Mouse (Mus musculus): ENCODE data around the gene Flvcr2.

Flvcr2 gene

DNA sequence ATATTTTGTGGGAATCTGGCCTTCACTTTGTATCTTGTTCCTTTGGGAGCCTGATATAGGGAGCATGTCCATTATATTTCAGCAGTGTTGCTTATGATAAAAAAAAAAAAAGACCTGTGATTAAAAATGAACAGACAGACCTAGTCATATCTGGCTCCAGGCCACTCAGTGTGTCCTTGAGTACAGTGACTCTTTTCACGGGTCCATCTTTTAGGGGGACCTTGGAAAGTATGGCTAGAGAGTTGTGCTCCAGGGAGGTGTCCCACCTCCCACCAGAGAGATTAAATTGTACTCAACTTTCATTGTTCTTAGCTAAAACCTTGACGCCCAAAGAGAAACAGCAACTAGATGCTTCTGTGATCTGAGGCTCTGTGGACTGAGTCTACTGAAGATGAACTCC lies 47.8 kb downstream of the Flvcr2 start:
- no peak for DNase-seq (ENCODE audit: low read depth, low spot score)

DNA sequence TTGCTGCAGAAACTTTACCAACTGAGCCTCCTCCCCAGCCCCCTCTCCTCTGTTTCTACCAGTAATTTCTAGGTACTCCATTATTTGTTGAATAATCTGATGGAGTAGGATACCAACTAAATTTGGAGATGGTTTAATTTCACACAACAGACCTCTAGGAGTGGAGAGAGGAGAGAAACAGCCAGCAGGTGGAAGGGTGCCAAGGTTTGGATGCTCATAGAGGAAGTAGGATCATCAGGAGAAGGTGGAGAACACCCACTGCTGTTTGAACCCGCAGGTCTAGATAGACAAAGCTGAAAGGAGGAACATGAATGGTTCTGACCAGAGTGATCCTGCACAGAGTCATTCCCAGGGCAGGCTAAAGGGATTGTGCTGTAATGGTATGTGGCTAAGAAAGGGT lies 49.2 kb downstream of the Flvcr2 start:
- no peak for DNase-seq (ENCODE audit: low read depth, low spot score)

DNA sequence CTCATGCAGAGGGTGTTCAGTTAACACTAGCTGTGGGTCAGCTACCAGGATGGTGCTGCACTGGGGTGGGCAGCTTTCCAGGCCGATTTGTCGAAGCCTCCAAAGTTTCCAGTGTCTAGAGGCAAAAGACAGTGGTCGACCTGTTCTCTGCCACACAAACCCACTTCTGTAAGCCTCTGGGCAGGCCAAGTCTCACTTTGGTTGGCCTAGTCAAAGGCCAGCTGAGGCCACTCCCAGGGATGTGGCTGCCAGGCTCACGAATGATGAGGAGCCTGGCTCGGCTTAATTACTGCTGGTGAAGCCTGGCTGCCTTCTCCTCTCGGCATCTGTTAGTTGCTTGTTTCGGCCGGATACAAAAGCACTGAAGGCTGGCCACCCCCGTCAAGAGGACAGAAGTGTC lies 53.7 kb downstream of the Flvcr2 start:
- DNase-seq (ENCODE audit: low read depth, low spot score) = no peak

GRCm38 (mm10) chr12:85809726-85810125 lies 63.4 kb downstream of the Flvcr2 start:
- no peak for DNase-seq (ENCODE audit: low read depth, low spot score)

DNA sequence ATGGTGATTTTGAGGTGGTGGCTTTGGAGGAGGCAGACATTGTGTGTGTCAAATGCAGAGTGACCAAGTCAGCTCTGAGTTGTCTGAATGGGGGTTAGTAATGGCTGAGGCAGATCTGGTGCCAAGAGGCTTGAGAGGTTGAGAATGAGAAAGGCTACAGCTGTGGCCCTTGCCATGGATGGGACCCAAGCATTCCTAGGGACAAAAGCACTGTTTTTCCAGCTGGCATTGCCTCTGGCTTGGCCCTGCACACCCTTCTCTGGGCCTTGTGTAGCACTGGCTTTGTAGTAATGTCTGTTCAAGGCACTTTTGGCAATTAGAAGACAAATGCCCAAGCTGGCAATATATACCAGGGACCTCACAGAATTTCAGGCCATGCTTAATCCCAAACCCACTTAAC lies 64.6 kb downstream of the Flvcr2 start:
- DNase-seq (ENCODE audit: low read depth, low spot score) = no peak

DNA sequence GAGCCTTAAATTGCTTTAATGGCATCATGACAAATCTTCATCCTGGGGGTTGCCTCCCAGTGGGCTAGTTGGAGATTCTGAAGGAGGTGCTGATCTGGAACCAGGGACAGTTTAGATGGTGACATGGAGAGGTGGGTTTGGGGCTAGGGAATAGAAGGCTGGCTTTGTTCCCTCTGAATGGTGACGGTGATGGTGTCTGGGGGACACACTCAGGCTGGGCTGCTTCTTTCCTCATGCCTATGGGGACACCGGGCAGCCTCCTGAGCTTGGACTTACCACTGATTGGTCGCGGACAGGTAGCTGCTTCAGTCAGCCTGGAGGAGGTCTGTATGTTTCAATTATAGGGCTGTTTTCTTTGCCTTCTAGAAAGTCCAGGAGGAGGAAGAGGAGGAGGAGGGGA lies 65.3 kb downstream of the Flvcr2 start:
- DNase-seq (ENCODE audit: low read depth, low spot score) = no peak

- peak; percentile 77 for DNase-seq (ENCODE audit: low read depth, low spot score)
Observed at GRCm38 (mm10) chr12:85813599-85813998, 67.3 kb downstream of the Flvcr2 start.

DNA sequence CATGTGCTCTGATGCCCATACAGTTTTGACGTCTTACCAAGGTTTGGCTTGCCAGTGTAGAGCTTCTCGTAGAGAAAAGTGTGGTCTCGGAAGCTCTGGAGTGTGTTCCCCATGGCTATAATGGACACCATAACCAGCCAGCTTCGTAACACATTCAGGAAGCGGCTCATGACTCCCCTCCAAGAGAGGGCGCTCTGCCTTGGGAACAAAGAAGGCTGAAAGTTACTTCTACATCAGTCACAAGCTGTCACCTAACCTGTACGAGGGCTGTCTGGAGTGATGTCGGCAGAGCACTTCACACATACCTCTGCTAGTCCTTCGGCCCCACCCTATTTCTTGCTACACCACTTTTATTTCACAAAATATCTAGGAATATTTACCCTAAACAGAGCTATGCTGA lies 75.7 kb downstream of the Flvcr2 start:
- peak; percentile 62 for DNase-seq (ENCODE audit: low read depth, low spot score)

- peak; percentile 98 for DNase-seq (ENCODE audit: low read depth, low spot score)
Observed at GRCm38 (mm10) chr12:85824438-85825264, 78.3 kb downstream of the Flvcr2 start, which contains the start of the genes Erg28 and Ttll5. TSS of gene Erg28 (minus strand) at chr12:85824550. TSS of gene Ttll5 (plus strand) at chr12:85824659.

DNA sequence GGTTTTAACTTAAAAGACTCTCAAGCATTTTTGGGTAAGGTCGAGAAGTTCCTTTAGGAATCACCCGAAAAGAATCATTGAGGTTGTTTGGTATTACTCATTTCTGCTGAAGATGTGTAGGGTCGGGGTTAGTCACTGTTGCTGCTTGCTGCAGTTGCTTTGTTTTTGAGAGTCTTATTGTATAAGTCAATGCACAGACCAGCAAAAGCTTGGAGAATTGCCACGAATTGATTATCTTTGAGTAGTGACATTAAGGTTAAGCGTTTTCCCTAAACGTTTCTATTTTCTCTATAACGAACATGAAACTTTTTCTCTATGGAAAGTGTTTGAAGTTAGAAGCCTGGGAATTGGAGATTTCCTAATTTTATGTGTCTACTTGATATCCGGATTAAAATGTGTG lies 79.0 kb downstream of the Flvcr2 start:
- DNase-seq (ENCODE audit: low read depth, low spot score) = no peak

- DNase-seq (ENCODE audit: low read depth, low spot score) = no peak
Observed at GRCm38 (mm10) chr12:85825822-85826221, 79.5 kb downstream of the Flvcr2 start.

DNA sequence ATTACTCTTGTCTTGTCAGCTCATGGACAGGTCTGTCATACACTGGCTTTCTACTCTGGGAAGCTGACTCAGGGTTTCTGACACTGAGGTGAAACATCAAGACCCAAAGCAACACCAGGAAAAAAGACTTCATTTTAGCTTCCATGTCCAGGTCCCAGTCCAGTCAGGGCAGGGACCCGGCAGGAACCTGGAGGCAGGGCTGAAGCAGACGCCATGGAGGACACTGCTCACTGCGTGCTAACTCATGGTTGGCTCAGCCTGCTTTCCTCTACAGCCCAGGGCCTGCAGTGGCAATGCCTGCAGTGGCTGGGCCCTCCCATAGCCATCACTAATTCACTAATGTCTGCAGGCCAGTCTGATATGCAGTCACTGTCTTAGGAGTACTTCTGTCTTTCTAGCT lies 82.5 kb downstream of the Flvcr2 start:
- DNase-seq (ENCODE audit: low read depth, low spot score) = no peak

GRCm38 (mm10) chr12:85829866-85830265 lies 83.5 kb downstream of the Flvcr2 start:
- DNase-seq (ENCODE audit: low read depth, low spot score) = no peak

GRCm38 (mm10) chr12:85830691-85831090 lies 84.4 kb downstream of the Flvcr2 start:
- DNase-seq (ENCODE audit: low read depth, low spot score) = no peak

DNA sequence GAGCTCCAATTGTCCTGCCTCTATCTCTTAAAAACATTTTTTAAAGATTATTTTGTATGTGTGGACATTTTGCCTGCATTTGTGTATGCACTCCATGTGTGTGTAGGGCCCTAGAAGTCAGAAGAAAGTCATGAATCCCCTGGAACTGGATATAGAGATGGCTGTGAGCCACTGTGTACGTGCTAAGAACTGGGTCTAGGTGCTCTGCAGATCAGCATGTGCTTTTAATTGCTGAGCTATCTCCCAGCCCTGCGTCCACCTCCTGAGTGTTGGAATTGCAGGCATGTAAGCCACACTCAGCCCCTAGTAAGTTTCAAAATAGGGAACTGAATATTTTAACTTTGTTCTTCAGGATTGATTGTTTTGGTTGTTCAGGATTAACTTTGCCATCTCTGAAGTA lies 88.2 kb downstream of the Flvcr2 start:
- DNase-seq (ENCODE audit: low read depth, low spot score) = no peak

DNA sequence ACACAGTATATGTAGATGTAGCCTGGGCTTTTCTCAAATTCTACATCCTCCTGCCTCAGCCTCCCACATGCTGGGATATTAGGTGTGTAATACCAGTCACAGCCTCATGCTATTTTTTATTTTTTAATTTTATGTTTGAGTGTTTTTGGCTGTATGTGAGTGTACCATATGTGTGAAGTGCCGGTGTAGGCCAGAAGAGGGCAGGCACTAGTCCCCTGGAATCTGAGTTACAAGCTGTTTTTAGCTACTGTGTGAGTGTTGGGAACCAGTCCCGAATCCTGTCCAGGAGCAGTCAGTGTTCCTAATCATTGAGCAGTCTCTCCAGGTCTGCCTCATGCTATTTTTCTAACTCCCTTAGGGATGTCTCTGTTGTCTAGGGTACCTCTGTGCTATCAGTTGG lies 91.4 kb downstream of the Flvcr2 start:
- no peak for DNase-seq (ENCODE audit: low read depth, low spot score)

DNA sequence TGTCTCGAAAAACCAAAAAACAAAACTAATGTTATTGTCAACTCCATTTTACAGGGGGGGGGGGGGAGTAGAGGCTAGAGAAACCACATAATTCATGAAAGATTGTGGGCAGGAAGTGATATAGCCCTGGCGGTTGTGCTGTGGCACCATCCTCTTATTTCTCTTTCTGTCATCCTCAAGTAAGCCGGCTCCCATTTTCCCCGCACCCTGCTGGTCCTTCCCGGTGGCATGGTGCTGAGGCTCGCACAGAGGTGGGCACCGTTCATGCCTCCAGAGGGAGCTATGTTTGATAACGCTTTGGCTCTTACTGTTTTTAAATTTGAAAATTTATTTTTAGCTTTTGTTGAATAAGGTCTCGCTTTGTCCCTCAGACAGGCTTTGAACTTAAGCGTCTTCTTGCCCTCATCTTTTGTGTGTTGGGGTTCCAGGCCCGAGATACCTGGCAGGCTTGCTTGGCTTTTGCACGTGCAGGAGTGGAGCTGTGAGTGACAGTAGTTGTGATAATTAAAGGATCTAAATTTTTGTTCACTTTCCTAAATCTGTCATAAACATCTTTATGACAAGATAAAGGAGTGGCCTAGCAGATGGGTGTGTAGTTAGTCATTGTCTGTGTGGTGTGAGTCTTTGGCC lies 93.1 kb downstream of the Flvcr2 start:
- no peak for DNase-seq (ENCODE audit: low read depth, low spot score)

DNA sequence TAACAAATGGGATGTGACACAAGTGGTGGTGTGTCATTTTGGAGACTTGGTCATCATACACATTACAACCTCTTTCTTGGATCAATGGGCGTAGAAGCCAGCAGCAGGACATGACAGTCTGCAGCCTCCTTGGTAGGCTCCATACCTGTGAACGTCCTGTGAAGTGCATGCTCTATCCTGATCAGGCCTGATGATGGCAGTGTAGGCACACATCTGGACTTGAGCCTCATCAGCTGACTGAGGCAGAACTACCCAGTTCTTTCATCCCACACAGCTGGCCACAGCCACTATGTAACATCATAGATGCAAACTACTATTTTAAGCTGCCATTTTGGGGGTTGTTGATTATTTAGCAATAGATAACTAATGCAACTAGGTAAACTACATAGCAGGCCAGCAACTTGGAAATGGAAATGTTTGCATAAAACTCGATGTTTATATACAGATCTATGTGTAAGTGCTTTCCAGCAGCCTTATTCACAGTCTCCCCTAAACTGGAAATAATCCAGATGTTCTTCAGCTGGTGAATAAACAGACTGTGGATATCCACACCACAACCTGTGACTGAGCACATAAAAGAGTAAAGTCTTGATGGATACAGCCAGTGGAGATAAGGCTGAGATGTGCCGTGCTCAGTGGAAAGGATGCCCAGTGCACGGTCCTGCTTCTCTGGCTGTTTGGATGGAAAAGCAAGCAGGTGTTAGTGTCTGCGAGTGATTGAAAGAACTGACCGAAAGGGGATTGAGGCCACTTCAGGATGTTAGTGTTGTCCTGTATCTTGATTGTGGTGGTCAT lies 102.0 kb downstream of the Flvcr2 start:
- peak; percentile 66 for DNase-seq (ENCODE audit: low read depth, low spot score)

DNA sequence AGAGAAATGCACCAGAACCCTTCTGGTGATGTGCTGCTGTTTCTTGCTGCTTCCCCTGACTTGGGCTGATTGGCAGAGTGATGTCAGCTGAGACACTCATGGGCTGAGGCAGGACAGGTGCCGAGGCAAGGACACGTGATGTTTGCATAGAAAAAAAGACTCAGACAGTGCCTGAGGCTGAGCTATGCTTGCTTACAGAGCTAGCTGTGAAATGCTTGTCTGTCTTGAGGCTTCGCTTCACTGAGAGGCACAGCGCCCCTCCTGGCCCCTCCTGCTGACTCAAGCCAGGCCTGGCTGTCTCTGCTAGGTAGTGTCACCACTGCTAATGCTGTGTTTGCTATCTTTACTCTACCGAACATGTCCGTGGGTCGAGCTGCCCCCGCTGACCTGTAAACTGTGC lies 104.3 kb downstream of the Flvcr2 start:
- peak; percentile 77 for DNase-seq (ENCODE audit: low read depth, low spot score)

- no peak for DNase-seq (ENCODE audit: low read depth, low spot score)
Observed at GRCm38 (mm10) chr12:85853836-85854235, 107.5 kb downstream of the Flvcr2 start.

- no peak for DNase-seq (ENCODE audit: low read depth, low spot score)
Observed at GRCm38 (mm10) chr12:85854271-85854670, 107.9 kb downstream of the Flvcr2 start.

DNA sequence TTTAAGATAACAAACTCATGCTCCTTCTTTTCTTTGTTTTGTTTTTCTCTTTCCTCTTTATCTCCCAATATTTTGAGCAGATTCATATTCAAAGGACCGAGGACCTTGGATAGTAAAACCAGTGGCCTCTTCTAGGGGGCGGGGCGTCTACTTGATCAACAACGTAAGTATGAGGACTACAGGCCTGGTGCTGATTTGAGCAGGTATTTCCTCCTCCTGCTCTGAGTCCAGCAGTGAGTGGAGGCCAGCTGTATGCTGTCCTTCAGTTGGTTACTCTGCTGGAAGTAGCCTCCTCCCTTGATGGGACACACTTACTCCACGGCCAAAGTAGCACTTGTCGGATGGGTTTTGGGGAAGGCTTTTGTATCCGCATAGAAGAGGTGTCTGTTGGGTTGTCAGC lies 111.0 kb downstream of the Flvcr2 start:
- DNase-seq (ENCODE audit: low read depth, low spot score) = no peak

All from ZHBTc4 (cell line).